Mouse (Mus musculus) liver, adult 2 months (tissue): ENCODE results near the gene Scap. TPM values are rescaled to one million over a fixed set of nuclear protein-coding genes. Genes with fewer than 3 reads are reported as not detected.

Source experiments
- DNase-seq: peaks from one replicate; pipeline ENCODE4 v3.0.0-alpha.2; 2011; ENCODE audit warnings: low read depth, low spot score; ENCODE audit errors: extremely low read depth
- H3K27ac ChIP-seq: fragments of 200-500 bp; replicated peaks from 2 replicates; pipeline ENCODE4 v1.5.1; 2012; ENCODE audit warnings: low read depth, mild to moderate bottlenecking, control low read depth, inconsistent platforms, low read length; ENCODE audit not compliant: insufficient read depth
- H3K27me3 ChIP-seq: fragments of 200-500 bp; 2 replicates; pipeline ENCODE4 v1.6.1; 2012; ENCODE audit warnings: mild to moderate bottlenecking, moderate library complexity, low read length, inconsistent platforms; ENCODE audit not compliant: control insufficient read depth, insufficient read depth
- H3K36me3 ChIP-seq: fragments of 200-500 bp; 2 replicates; pipeline ENCODE4 v1.6.1; 2012; ENCODE audit warnings: low read length, inconsistent platforms; ENCODE audit not compliant: control insufficient read depth, insufficient read depth
- H3K4me1 ChIP-seq: fragments of 200-500 bp; 2 replicates; pipeline ENCODE4 v1.6.1; 2011; ENCODE audit warnings: low read length; ENCODE audit not compliant: control insufficient read depth, insufficient read depth
- H3K4me3 ChIP-seq: fragments of 200-500 bp; 2 replicates; pipeline ENCODE4 v1.5.1; 2011; ENCODE audit warnings: low read depth, mild to moderate bottlenecking, control low read depth, low read length, moderate library complexity; ENCODE audit not compliant: insufficient read depth
- H3K79me2 ChIP-seq: fragments of 200-500 bp; 2 replicates; pipeline ENCODE4 v1.6.1; 2012; ENCODE audit warnings: inconsistent platforms, mild to moderate bottlenecking, low read length, moderate library complexity; ENCODE audit not compliant: control insufficient read depth, insufficient read depth
- H3K9ac ChIP-seq: fragments of 200-500 bp; 2 replicates; pipeline ENCODE4 v1.6.1; 2012; ENCODE audit warnings: low read depth, mild to moderate bottlenecking, control low read depth, inconsistent platforms, low read length
- CTCF ChIP-seq: fragments of 200-500 bp; IDR thresholded peaks from 2 replicates; pipeline ENCODE4 v1.5.1; 2011; ENCODE audit warnings: low read depth, low read length, control low read depth
- POLR2A ChIP-seq: fragments of 200-500 bp; IDR thresholded peaks from 2 replicates; pipeline ENCODE4 v1.6.1; 2011; ENCODE audit warnings: low read length, control low read depth; ENCODE audit not compliant: insufficient read depth; ENCODE audit errors: extremely low read depth
- WGBS: fragments of 180-500 bp; shearing (Covaris S2); methylation state at CpG from one replicate; pipeline ENCODE4 v1.1.7; 2018; 5-methylcytosine and 5-hydroxymethylcytosine counted together
- polyA plus RNA-seq: library from polyadenylated mRNA; depleted of rRNA; stranded (reverse); fragments of >200 nt; gene quantifications from 2 replicates; pipeline ENCODE4 v1.2.3, GENCODE M21; 2012
- total RNA-seq: library from RNA; depleted of rRNA; stranded (reverse); fragments of >200 nt; gene quantifications from 2 replicates; pipeline ENCODE4 v1.2.3, GENCODE M21; 2014

Scap gene
- total and polyA plus RNA-seq, 2 experiments: 51.8 to 72.9 TPM

DNA sequence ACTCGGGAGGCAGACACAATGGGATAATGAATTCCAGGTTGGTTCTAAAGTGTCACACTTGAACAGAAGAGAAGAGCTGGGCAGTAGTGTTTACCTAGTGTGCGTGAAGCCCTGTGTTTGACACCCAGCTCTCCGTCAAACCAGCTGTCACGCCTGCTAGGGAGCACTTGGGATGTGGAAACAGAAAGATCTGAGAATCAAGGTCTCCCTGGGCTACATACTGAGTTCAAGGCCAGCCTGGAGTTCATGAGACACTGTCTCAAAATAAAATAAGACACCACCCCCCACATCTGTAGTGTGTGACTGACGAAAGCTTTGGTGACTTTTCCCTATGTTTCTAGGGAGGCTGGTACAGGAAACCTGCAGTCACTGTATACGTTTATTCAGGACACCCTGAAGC lies 17.7 kb upstream of the Scap start:
- no peak for DNase-seq
- Histone ChIP-seq H3K36me3 (peaks cover 6% of the 10 kb centered on the region; the same call in 1 of the 2 replicates), H3K4me1 (peaks cover 4% of the 10 kb centered on the region; the same call in 1 of the 2 replicates), H3K27me3 (no peaks in the 10 kb centered on the region), H3K27ac (no peak overlapping the region), H3K4me3 (no peak overlapping the region), H3K79me2 (no peaks in the 10 kb centered on the region), H3K9ac (no peak overlapping the region)
- WGBS: 95% methylated on average over 6 of the region's 6 CpGs
- TF ChIP-seq POLR2A: no peak
- no peak for TF ChIP-seq CTCF

DNA sequence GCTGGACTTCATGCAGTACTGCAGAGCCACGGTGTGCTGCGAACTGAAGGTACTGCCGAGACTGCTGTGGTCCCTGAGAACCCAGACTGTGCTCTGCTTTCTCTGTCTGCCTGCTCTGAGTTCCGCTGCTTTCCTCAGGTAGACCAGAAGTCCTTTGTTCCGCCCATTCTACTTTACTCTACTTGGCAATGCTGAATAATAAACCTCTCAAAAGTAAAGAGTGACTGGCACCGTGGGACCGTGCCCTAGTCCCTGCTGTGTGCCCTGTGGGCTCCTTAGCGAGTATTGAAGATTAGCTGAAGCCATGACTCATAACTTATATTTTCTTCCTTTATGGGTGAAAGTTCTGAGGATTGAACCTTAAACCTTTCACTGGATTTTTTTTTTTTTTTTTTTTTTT lies 17.2 kb upstream of the Scap start:
- H3K4me1 ChIP-seq: peaks cover 4% of the 10 kb centered on the region; the same call in 1 of the 2 replicates

DNA sequence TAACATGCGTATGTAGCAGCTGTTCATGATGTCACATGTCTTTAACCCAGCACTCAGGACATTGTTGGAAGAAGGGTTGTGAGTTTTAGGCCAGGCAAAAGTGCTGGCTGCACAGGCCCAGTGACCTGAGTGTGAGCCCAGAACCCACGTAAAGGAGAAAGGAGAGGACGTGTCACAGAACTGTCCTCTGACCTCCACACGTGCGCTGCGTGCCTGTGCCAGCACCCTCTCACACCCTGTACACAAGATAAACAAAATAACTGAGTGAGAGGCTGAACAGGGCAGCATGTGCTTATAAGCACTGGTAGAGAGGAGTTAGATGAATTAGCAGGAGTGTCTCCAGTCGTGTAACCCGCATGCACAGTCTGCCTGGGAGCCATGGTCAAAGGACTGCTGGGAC lies 16.6 kb upstream of the Scap start:
- WGBS: 59% methylated on average over 8 of the region's 8 CpGs
- TF ChIP-seq POLR2A: no peak
- TF ChIP-seq CTCF: no peak

More for the DNA sequence above, 17.2 kb upstream of the Scap start:
- Histone ChIP-seq H3K79me2 (no peaks in the 10 kb centered on the region), H3K36me3 (peaks cover 4% of the 10 kb centered on the region; the same call in 1 of the 2 replicates), H3K27me3 (no peaks in the 10 kb centered on the region), H3K9ac (no peak overlapping the region), H3K4me3 (no peak overlapping the region), H3K27ac (no peak overlapping the region)
- WGBS: 77% methylated on average over 8 of the region's 8 CpGs
- DNase-seq: peak; percentile 51
- TF ChIP-seq POLR2A (no peak), CTCF (no peak)

GRCm38 (mm10) chr9:110320769-110321168 lies 12.3 kb upstream of the Scap start:
- 91% methylated on average over 10 of the region's 10 CpGs for WGBS
- TF ChIP-seq CTCF (no peak), POLR2A (no peak)
- no peaks in the 10 kb centered on the region for H3K27me3 ChIP-seq
- H3K9ac ChIP-seq: no peak overlapping the region
- H3K4me1 ChIP-seq: peaks cover 4% of the 10 kb centered on the region; the same call in 1 of the 2 replicates
- no peak for DNase-seq
- H3K36me3 ChIP-seq: peaks cover 5% of the 10 kb centered on the region; the same call in 1 of the 2 replicates
- no peaks in the 10 kb centered on the region for H3K79me2 ChIP-seq
- no peak overlapping the region for H3K4me3 ChIP-seq
- no peak overlapping the region for H3K27ac ChIP-seq

More for the DNA sequence above, 16.6 kb upstream of the Scap start:
- DNase-seq: peak; percentile 76
- Histone ChIP-seq H3K36me3 (peaks cover 4% of the 10 kb centered on the region; the same call in 1 of the 2 replicates), H3K4me3 (no peak overlapping the region), H3K27me3 (no peaks in the 10 kb centered on the region), H3K4me1 (peaks cover 4% of the 10 kb centered on the region; the same call in 1 of the 2 replicates), H3K79me2 (no peaks in the 10 kb centered on the region), H3K9ac (no peak overlapping the region), H3K27ac (no peak overlapping the region; the same call in 1 of the 2 replicates)

DNA sequence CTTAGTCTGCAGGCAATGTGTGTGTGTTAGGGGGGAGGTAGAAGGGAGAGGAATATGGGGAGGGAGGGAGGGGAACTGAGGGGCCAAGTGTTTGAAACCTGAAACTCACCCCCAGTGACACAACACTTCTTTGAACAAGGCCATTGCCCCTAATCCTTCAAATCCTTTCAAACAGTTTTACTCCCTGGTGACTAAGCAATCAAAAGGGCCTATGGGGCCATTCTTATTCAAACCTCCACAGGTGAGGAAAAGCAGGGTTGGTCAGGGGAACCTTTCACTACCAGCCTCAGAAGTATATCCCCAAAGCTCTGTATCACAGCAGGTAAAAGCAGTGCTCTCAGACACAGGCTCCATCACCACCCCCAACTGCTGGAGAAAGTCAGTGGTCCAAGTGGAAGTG lies 10.1 kb upstream of the Scap start:
- no peak for DNase-seq
- Histone ChIP-seq H3K36me3 (peaks cover 5% of the 10 kb centered on the region; the same call in 1 of the 2 replicates), H3K27me3 (no peaks in the 10 kb centered on the region), H3K27ac (no peak overlapping the region), H3K4me3 (no peak overlapping the region), H3K79me2 (no peaks in the 10 kb centered on the region), H3K4me1 (no peaks in the 10 kb centered on the region), H3K9ac (no peak overlapping the region)
- no peak for TF ChIP-seq CTCF
- TF ChIP-seq POLR2A: no peak

DNA sequence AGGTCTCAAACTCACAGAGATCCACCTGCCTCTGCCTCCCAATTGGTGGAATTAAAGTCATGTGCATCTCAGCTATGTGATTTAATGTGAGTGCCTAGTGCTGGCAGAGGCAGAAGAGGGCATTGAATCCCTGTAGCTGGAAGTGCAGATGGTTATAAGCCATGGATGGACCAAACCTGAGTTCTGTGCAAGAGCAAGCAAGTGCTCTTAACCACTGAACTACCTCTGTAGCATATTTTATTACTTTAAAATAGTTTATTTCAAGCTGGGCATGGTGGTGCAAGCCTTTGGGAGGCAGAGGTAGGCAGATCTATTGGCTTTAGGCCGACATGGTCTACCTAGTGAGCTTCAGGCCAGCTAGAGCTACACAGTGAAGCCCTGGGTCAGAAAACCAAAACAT lies 8.9 kb upstream of the Scap start:
- TF ChIP-seq POLR2A (no peak), CTCF (no peak)
- 82% methylated on average over 1 of the region's 1 CpGs for WGBS
- Histone ChIP-seq H3K4me3 (no peak overlapping the region), H3K36me3 (peaks cover 4% of the 10 kb centered on the region; the same call in 1 of the 2 replicates), H3K4me1 (no peaks in the 10 kb centered on the region), H3K79me2 (no peaks in the 10 kb centered on the region), H3K27ac (no peak overlapping the region), H3K27me3 (no peaks in the 10 kb centered on the region), H3K9ac (no peak overlapping the region)
- no peak for DNase-seq
